Mouse (Mus musculus) heart, embryonic 13.5 days (tissue): ENCODE results near the gene Gm14147. TPM values are rescaled to one million over a fixed set of nuclear protein-coding genes. Genes with fewer than 3 reads are reported as not detected.
"Not testable (repeated sequence)": the region's sequence is repeated elsewhere in the genome, so short reads cannot be mapped to it uniquely, and the experiment has no call there.

ENCODE experiments used
- ATAC-seq: fragments of 200-750 bp; cut with Nextera tagmentation; 2 replicates; pipeline ENCODE4 v1.8.0; 2017; ENCODE audit warnings: moderate TSS enrichment; ENCODE audit not compliant: insufficient number of reproducible peaks, low FRiP score, low TSS enrichment; ENCODE audit errors: extremely low read depth
- H3K27ac ChIP-seq: fragments of 300-500 bp; sonication (generic); replicated peaks from 2 replicates; pipeline ENCODE4 v1.5.1; 2015; ENCODE audit warnings: moderate library complexity, mild to moderate bottlenecking, inconsistent platforms
- H3K27me3 ChIP-seq: fragments of 300-500 bp; sonication (generic); replicated peaks from 2 replicates; pipeline ENCODE4 v1.6.1; 2015; ENCODE audit warnings: mild to moderate bottlenecking, inconsistent platforms
- H3K36me3 ChIP-seq: fragments of 300-500 bp; sonication (generic); 2 replicates; pipeline ENCODE4 v1.6.1; 2015; ENCODE audit warnings: mild to moderate bottlenecking, inconsistent platforms
- H3K4me1 ChIP-seq: fragments of 300-500 bp; sonication (generic); 2 replicates; pipeline ENCODE4 v1.6.1; 2015; ENCODE audit warnings: inconsistent platforms
- H3K4me2 ChIP-seq: fragments of 300-500 bp; sonication (generic); 2 replicates; pipeline ENCODE4 v1.6.1; 2015; ENCODE audit warnings: inconsistent platforms, mild to moderate bottlenecking, moderate library complexity
- H3K4me3 ChIP-seq: fragments of 300-500 bp; sonication (generic); 2 replicates; pipeline ENCODE4 v1.5.1; 2015; ENCODE audit warnings: moderate library complexity, mild to moderate bottlenecking, inconsistent platforms
- H3K9ac ChIP-seq: fragments of 300-500 bp; sonication (generic); 2 replicates; pipeline ENCODE4 v1.6.1; 2015; ENCODE audit warnings: inconsistent platforms, mild to moderate bottlenecking, moderate library complexity
- H3K9me3 ChIP-seq: fragments of 300-500 bp; sonication (generic); 2 replicates; pipeline ENCODE4 v1.6.1; 2016; ENCODE audit warnings: inconsistent platforms
- WGBS: fragments of 180-500 bp; shearing (Covaris S2); methylation state at CpG from one replicate; pipeline ENCODE4 v1.1.7; 2015; ENCODE audit warnings: mixed read lengths; 5-methylcytosine and 5-hydroxymethylcytosine counted together
- polyA plus RNA-seq: library from polyadenylated mRNA; unstranded; fragments of >200 nt; fragmentation: Nextera tagmentation; extraction: Ambion mirVana; gene quantifications from 2 replicates; pipeline ENCODE4 v1.2.1, GENCODE M21; 2015

Gene Gm14147
- not detected in 2 replicates for polyA plus RNA-seq

DNA sequence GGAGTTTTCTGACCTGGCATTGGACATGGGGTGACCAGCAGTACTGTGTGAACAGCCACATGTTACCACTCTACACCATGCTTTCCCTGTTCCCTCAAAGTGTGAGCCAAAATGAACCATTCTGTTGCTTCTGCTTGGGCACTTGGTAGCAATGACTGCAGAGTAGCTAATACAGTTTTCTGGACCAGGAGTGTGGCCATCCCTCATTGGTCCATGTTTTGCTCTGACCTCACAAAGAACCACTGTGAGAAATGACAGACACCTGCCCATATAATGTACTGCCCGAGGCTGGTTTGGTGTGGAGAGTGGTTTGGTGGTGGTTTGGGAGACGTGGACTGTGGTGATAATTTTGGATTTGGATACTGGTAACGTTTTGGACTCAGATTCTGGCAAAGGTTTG, at the start of gene Gm14147:
Gm14147 (plus strand) TSS at position 301 of the 400 bp plus-strand sequence.
- not testable (repeated sequence) for H3K4me1 ChIP-seq, H3K27me3 ChIP-seq, H3K27ac ChIP-seq, H3K4me3 ChIP-seq, ATAC-seq, H3K9ac ChIP-seq, H3K36me3 ChIP-seq, H3K4me2 ChIP-seq, H3K9me3 ChIP-seq
- WGBS: no CpG with 5 or more reads among the region's 3 CpGs

DNA sequence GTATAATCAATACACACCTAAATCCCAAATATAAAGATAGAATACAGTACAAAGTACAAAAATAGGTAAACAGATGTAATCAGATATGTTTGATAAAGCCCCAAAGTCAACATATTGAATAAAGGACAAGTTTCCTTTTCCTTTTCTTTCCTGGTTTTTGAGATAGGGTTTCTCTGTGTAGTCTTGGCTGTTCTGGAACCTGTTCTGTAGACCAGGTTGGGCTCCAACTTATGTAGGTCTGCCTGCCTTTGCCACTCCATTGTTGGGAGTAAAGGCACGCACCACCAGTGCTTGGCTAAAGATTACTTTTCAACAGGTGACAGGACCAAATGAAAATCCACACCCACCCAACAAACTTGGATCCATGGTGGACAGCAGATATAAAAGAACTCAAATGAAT, 41.4 kb upstream of the Gm14147 start:
- WGBS: 80% methylated on average over 1 of the region's 1 CpGs

DNA sequence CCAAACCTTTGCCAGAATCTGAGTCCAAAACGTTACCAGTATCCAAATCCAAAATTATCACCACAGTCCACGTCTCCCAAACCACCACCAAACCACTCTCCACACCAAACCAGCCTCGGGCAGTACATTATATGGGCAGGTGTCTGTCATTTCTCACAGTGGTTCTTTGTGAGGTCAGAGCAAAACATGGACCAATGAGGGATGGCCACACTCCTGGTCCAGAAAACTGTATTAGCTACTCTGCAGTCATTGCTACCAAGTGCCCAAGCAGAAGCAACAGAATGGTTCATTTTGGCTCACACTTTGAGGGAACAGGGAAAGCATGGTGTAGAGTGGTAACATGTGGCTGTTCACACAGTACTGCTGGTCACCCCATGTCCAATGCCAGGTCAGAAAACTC, 5.8 kb upstream of the Gm14147 start, which contains the start of gene Gm14151:
Gm14151 (minus strand) TSS at position 101 of the 400 bp plus-strand sequence.
- H3K36me3 ChIP-seq, H3K9ac ChIP-seq, H3K27me3 ChIP-seq, H3K4me3 ChIP-seq, H3K4me2 ChIP-seq, H3K27ac ChIP-seq, H3K9me3 ChIP-seq, ATAC-seq, H3K4me1 ChIP-seq: not testable (repeated sequence)
- WGBS: no CpG with 5 or more reads among the region's 3 CpGs

More for the DNA sequence above, 41.4 kb upstream of the Gm14147 start:
- Histone ChIP-seq H3K9ac (no peak overlapping the region), H3K36me3 (no peaks in the 10 kb centered on the region), H3K9me3 (no peaks in the 10 kb centered on the region), H3K4me2 (no peak overlapping the region), H3K27me3 (no peaks in the 10 kb centered on the region), H3K4me1 (no peaks in the 10 kb centered on the region), H3K27ac (no peak overlapping the region), H3K4me3 (no peak overlapping the region)
- no peak for ATAC-seq

Other genes with a start within 250 kb of the Gm14147 start
- 42.3 and 45.0 TPM in 2 replicates for gene Abhd12, start 193.5 kb upstream of the Gm14147 start, polyA plus RNA-seq
- 29.3 and 30.7 TPM in 2 replicates for gene Gins1, start 192.8 kb upstream of the Gm14147 start, polyA plus RNA-seq
- gene Ninl, start 58.9 kb upstream of the Gm14147 start, polyA plus RNA-seq: 5.3 and 5.8 TPM in 2 replicates
- 20.4 and 24.5 TPM in 2 replicates for gene Nanp, start 58.8 kb upstream of the Gm14147 start, polyA plus RNA-seq
- not detected in 2 replicates for gene Gm14151, start 5.9 kb upstream of the Gm14147 start, polyA plus RNA-seq